Mouse (Mus musculus) gastrocnemius, postnatal 4 days (tissue): ENCODE measurements around the gene Cd59b. TPM values are rescaled to one million over a fixed set of nuclear protein-coding genes. Genes with fewer than 3 reads are reported as not detected.
A peak's percentile ranks its signal among the peaks of the same experiment; 100 is the strongest.
"Not testable (repeated sequence)": the region's sequence is repeated elsewhere in the genome, so short reads cannot be mapped to it uniquely, and the experiment has no call there.

Experiments used
- DNase-seq, 2 experiments: peaks; one replicate each; pipeline ENCODE4 v3.0.0; 2021 to 2022; ENCODE audit warnings: low spot score in 2 of 2, mixed read lengths in 2 of 2
- total RNA-seq, 2 experiments: library from RNA; stranded (reverse); gene quantifications; 2 replicates each; pipeline ENCODE4 v1.2.3; 2021

Cd59b gene
- total RNA-seq, 2 experiments from 2014 or later, result 1.4 to 2.9 TPM

DNA sequence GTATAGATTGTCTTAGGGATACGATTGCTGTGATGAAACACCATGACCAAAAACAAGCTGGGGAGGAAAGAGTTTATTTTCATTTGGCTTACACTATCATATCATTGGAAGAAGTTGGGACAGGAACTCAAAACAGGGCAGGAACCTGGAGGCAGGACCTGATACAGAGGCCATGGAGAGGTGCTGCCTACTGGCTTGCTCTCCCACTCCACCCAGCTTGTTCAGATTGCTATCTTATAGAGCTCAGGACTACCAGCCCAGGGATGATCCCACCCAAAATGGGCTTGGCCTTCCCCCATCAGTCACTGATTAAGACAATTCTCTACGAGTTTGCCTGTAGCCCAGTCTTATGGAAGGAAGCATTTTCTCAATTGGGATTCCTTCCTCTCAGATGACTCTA lies 5.5 kb upstream of the Cd59b start:
- DNase-seq, result no peak

DNA sequence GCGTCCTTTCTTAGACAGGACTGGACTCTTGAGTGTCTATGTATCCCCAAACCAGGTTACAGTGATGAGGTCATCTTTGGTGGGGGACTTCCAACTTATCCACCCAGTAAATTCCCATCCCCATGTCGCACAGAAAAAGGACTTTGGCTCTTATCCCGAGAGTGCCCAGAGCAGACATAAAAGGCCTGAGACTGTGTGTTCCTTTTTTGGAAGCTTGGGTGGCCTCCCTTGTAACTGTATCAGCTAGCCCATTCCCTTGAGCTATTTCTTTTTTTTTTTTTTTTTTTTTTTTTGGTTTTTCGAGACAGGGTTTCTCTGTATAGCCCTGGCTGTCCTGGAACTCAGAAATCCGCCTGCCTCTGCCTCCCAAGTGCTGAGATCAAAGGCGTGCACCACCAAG lies 4.1 kb upstream of the Cd59b start, which contains the start of gene Gm10912:
TSS of gene Gm10912 (plus strand) at position 301 of the 400 bp plus-strand sequence.
- DNase-seq, result not testable (repeated sequence)

DNA sequence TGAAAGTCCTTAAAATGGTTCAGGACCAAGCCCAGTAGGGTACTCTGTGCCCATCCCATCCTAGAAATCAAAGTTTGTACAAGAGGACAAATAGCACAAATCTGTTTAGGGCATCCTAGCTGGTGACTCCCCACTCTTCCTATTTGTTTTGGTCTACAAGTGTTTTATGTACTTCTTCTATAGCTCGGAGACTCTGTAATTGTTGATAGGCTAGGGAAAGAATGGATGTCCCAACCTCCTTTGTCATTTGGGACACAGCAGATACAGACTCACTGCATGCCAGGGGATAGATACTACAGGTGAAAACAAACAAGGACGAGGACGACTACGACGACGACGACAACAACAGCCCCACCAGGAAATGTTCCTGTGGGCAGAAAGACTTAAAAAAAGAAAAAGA lies 1.2 kb upstream of the Cd59b start, which contains the start of gene Gm10799:
TSS of gene Gm10799 (minus strand) at position 101 of the 400 bp plus-strand sequence.
- DNase-seq, result not testable (repeated sequence)

DNA sequence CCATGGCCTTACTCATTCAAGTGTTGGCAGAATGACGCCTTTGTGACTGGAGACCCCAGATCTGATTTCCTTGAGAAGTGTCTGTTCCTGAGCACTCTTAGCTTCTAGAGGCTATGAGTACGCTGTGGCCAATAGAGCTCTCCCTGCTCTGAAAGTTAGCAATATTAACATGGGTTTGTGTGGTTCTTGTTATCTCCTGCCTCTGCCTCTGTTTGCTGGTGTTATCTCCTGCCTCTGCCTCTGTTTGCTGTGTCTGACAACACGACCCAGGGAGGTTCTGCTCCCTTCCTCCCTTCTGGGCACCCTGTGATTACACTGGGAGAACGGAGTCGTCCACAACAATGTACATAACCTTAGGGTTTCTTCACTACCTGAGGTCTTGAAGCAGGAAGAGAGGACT lies 8.6 kb downstream of the Cd59b start:
- not testable (repeated sequence) for DNase-seq

DNA sequence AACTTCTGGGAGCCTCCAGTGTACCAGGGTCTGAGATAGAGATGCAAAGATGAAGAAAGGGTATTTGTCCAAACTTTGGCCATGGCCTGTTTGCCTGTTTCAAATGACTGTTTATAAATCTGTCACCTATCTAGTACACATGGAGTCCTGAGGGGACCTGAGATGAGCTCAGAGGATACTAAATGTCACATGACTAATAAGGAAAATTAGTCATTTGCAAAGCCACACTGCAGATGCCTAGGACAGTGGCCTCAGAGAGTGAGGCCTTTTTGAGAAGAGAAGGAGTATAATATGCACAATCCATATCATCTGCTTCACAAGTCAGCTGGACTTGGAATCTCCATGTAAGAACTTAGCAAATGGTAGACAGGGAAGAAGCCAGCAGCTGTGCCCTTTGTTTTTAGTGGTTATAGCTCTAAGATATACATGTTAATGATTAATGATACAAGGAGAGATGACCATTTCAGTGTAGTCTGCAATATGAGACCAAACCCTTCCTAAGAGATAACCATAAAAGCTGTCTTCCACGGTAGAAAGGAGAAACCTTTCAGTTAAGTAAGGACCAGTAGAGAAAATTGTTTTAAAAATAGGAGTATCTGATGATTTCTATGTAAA lies 11.9 kb downstream of the Cd59b start:
- DNase-seq, result not testable (repeated sequence)

DNA sequence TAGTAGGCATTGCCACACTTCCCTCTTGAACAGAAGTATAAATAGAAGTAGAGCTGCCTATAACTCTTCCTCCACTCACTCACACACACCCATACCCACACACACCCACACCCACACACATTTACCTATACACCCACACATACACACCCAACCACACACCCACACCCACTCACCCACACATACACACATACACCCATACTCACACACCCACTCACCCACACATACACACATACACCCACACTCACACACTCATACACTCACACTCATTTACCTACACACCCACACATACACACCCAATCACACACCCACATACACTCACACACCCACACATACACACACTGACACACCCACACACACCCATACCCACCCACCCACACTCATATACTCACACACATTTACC lies 12.8 kb downstream of the Cd59b start:
- DNase-seq, result no peak

DNA sequence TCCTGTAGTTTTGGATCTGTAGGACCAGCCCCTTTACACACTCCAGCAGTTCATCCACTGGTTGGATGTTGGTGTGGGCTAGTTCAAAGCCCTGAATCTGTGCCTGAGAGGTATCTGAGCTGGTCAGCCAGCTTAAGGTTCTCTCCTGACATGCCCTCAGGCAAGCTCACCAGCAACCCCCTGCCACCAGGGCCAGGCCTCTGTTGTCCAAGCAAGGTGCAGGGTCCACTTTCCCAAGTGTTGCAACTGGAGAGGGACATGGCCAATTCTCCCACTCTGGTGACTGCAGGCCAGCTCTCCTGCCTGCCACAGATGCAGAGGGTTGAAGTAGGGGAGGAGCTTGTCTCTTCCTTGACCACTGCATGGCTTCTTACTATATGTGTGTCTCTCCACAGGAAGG lies 14.4 kb downstream of the Cd59b start:
- not testable (repeated sequence) for DNase-seq

DNA sequence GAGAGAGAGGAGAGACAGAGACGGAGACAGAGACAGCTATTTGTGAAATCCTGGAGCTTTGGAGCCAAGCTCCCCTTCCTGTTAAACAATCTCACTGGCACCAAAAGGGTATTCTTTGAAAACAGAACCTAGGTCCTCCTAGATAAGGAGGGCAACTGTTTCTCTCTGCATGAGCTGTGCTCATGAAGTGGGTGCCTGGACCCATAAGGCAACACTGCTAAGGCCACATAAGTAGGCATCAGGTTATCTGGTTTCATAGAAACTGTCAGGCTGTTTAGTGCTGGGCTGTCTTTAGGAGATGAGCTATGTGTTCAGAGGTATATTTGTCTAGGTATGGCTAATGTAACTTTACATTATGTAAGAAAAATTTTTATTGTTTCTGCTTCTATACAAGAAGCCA lies 17.9 kb downstream of the Cd59b start:
- DNase-seq, result not testable (repeated sequence)

DNA sequence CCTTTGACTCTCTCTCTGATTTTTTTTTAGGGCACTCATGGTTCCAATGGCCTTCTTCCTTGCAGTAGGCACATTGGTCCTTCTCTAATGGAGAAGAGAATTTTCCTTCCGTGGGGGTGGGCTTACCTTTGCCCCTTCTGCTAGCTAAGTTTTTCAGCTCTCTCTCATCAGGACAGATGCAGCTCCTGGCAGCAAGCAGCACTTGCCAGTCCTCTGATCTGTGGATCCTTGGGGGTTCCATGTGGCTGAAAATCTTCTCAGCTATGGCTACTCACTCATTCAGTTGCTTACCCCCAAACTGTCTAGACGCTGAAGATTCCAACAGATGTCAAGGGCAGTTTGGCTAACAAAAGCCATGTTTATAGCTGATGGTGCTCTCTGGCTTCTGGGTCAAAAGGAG lies 23.7 kb downstream of the Cd59b start:
- DNase-seq, result no peak

DNA sequence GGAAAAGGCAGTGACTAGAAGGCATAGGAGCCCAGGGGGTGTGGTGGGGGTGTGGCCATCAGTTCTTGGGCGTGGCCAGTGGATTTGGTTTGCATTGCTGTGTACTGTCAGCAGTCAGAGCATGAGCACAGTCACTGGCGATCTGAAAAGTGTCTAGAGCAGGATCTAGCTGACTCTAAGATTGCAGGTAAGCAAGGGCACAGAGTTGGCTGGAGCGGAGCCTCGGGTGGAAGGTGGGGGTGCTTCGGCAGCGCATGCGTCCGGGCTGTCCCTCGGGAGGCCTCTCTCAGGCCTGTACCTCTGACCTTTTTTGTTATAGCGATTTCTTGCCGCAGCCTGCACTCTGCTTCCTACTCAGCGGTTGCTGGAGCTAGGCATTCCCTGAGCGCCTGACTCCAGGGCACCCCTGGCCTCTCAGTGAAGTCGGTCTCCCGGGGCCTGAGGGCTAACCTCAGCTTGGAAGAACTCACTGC lies 26.1 kb downstream of the Cd59b start, which contains the start of gene Cd59a:
TSS of gene Cd59a (plus strand) at position 61 of the 473 bp plus-strand sequence.
- peak; percentile 35 to 70 for DNase-seq

DNA sequence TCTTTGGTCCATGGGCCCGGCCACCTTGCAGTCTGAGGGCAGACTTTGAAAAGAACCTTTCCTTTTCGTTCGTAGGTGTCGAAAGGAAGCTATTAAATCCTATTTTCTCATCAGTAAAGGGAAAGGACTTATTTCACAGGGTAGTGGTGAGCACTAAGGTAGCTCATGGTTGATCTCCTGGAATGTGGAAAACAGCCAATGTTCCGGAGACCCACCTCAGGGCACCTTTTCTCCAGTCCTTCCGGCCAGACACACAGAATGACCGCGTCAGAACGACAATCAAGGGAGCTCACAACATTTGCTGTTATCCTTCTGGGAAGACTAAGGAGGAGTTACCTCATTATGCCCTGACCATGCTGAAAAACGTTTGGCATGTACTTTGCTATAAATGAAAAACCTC lies 26.6 kb downstream of the Cd59b start:
- DNase-seq, result no peak

DNA sequence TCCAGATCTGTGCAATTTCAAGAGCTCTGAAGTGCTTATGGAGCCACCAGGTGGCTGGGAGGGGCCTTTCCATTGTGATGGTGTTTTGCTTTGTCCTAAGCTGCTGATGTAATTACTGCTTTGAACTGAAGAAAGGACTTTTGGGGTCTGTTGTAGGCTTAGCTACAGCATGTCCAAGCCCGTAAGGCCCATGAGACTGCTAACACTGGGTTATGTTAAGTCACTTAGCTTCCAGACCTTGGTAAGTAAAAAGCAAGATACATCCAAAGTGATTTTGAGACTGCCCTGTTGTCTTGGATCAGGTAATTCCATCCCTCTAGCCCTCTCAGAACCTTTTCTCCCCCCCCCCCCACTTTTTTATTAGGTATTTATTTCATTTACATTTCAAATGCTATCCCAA lies 27.1 kb downstream of the Cd59b start:
- DNase-seq, result not testable (repeated sequence)

DNA sequence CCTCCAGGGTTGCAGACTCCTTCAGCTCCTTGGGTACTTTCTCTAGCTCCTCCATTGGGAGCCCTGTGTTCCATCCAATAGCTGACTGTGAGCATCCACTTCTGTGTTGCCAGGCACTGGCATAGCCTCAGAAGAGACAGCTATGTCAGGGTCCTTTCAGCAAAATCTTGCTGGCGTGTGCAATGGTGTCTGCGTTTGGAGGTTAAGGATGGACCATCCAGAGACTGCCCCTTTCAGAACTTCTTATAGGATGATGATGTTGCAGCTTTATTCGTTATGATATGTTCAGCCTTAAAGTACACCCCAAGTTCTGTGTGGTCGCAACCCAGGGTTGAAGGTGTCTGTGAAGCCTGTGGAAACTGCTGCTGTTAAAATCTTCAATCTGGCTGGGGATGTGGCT lies 27.7 kb downstream of the Cd59b start:
- DNase-seq, result not testable (repeated sequence)

DNA sequence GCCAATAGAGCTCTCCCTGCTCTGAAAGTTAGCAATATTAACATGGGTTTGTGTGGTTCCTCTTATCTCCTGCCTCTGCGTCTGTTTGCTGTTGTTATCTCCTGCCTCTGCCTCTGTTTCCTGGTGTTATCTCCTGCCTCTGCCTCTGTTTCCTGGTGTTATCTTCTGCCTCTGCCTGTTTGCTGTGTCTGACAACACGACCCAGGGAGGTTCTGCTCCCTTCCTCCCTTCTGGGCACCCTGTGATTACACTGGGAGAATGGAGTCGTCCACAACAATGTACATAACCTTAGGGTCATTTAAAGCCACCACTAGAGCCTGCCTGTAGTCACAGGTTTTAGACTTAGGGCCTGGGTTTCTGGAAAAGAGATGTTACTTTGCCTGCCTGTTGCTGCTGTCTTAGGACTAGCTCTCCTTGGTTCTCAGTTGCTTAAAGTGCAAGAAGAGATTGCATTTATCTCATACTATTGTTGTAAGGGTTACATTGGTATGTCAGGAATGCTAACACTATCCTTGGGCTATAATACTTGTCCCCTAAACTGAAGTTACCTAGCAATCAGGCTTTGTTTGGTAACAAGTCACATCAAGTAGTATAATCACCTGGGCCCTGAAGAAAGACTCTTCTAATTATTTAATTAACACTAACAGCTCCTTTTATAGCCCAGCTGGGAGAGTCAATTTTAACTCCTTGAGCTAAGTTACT lies 29.0 kb downstream of the Cd59b start:
- no peak for DNase-seq

DNA sequence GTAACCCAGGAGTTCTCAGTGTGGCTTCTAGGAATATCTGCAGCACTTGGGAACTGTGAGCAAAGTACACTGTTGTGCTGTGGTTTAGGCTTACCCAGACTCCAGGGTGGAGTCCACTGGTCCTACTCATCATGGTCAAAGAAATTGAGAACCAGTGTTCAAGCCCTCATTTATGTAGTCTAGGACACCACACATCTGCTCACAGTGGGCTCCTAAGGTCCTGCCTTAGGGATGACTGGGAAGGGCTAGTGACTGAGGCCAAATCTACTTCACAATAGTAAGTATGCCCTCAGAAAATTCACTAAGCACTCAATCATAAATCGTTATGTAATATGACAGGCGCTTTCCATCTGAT lies 29.6 kb downstream of the Cd59b start:
- DNase-seq, result no peak

DNA sequence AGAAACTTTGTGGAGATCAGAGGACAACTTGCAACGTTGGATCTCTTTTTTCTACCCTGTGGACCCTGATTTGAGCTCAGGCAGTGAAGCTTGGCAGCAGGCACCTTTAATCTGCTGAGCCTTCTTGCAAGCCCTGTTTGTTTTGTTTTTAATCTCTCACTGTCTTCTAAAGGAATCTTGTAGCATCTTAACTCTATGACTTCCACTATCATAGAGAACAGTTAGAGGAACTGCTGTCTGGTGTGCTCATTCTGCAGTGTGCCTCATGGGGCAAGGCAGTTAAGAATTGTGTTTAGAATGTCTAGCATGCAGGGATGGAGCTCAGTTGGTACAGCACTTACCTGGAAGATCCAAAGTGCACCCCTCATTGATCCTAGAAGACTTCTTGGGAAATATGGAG lies 30.3 kb downstream of the Cd59b start:
- no peak for DNase-seq

DNA sequence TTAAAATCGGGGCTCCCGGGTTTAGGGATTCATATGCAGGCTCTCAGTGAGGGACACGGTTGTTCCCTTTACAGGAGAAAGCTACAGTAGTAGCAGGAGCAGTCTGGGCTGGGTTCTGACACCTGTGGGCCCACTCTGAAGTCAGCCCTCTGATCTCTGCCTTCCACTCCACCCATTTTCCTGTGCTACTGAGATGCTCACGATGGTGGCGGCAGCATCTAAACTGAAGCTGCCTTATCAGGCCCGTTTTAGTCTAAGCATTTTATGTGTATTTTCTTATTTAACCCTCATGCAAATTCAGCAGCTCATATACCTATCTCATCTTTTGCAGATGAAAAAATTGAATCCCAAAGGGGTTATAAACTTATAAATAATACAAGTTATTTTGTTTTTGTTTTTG lies 35.2 kb downstream of the Cd59b start:
- no peak for DNase-seq

DNA sequence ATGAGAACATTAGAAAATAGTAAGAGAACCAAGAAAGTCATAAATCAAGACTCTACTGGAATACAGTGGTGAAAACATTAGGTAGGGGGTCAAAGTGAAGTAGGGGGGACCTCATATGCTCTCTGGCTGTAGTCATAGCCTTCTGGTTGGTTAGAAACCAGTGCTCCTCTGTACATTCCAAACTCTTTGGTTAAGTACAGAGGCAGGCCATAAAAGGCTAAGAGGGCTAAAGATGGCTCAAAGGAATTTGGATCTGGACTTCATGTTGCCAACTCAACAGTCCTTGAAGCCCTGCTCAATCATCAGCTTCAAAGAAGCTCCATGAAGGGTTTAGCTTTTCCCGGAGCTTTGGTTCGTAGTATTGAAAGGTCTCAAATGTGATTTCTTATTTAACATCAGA lies 39.4 kb downstream of the Cd59b start:
- not testable (repeated sequence) for DNase-seq

DNA sequence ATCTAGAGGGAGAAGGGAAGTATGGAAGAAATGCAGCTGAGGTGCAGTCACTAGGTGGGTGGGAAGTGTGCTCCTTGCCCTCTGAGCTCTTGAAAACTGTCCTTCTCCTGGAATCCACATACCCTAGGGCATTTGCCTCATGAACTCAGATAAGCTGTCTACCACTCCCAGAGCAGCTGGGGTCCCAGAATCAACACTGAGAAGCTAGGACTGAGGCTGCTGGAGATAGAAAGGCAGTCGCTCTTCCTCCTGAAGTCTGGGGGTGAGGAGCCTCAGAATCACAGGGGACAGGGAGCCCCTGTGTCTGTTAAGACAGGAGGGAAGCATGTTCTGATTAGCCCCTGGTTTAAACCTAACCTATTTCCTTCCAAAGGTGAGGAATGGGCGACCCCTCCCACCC lies 39.9 kb downstream of the Cd59b start:
- peak in 1 of 2 experiments; percentile 3 for DNase-seq

DNA sequence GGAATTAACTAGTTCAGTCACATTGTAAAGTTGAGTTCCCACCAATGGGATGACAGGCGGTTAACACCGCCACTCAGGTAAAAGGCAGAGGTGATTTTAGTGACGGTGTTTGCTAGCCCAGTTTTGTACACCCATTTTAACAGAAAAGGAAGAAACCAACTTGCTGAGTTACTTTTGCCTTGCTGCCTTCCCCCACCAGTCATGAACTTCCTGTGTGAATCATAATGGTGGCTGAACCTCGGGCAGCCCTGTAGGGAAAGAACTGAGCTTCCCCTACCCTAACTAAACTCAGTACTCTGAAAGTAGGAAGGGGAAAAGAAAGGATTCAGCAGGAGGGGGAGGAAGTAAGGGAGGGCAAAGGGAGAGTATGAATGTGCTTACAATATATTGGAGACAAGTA lies 40.4 kb downstream of the Cd59b start:
- peak in 1 of 2 experiments; percentile 2 for DNase-seq

DNA sequence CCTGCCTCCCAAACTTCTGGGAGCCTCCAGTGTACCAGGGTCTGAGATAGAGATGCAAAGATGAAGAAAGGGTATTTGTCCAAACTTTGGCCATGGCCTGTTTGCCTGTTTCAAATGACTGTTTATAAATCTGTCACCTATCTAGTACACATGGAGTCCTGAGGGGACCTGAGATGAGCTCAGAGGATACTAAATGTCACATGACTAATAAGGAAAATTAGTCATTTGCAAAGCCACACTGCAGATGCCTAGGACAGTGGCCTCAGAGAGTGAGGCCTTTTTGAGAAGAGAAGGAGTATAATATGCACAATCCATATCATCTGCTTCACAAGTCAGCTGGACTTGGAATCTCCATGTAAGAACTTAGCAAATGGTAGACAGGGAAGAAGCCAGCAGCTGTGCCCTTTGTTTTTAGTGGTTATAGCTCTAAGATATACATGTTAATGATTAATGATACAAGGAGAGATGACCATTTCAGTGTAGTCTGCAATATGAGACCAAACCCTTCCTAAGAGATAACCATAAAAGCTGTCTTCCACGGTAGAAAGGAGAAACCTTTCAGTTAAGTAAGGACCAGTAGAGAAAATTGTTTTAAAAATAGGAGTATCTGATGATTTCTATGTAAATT lies 41.6 kb downstream of the Cd59b start:
- DNase-seq, result not testable (repeated sequence)

DNA sequence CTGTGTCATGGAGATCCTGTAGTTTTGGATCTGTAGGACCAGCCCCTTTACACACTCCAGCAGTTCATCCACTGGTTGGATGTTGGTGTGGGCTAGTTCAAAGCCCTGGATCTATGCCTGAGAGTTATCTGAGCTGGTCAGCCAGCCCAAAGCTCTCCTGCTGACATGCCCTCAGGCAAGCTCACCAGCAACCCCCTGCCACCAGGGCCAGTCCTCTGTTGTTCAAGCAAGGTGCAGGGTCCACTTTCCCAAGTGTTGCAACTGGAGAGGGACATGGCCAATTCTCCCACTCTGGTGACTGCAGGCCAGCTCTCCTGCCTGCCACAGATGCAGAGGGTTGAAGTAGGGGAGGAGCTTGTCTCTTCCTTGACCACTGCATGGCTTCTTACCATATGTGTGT lies 43.9 kb downstream of the Cd59b start:
- not testable (repeated sequence) for DNase-seq
